Mouse (Mus musculus) G1E-ER4 (cell line): ENCODE data around the gene Shoc2. TPM values are rescaled to one million over a fixed set of nuclear protein-coding genes. Genes with fewer than 3 reads are reported as not detected.

Source experiments
- GATA1 ChIP-seq: IDR thresholded peaks from one replicate; pipeline ENCODE4 v1.8.0; 2012; ENCODE audit warnings: low read length, inconsistent platforms
- polyA plus RNA-seq: library from polyadenylated mRNA; stranded (reverse); fragments of >175 nt; gene quantifications from 2 replicates; pipeline ENCODE4 v1.2.3, GENCODE M21; 2012

The Shoc2 gene
- 2.2 and 3.4 TPM in 2 replicates for polyA plus RNA-seq

DNA sequence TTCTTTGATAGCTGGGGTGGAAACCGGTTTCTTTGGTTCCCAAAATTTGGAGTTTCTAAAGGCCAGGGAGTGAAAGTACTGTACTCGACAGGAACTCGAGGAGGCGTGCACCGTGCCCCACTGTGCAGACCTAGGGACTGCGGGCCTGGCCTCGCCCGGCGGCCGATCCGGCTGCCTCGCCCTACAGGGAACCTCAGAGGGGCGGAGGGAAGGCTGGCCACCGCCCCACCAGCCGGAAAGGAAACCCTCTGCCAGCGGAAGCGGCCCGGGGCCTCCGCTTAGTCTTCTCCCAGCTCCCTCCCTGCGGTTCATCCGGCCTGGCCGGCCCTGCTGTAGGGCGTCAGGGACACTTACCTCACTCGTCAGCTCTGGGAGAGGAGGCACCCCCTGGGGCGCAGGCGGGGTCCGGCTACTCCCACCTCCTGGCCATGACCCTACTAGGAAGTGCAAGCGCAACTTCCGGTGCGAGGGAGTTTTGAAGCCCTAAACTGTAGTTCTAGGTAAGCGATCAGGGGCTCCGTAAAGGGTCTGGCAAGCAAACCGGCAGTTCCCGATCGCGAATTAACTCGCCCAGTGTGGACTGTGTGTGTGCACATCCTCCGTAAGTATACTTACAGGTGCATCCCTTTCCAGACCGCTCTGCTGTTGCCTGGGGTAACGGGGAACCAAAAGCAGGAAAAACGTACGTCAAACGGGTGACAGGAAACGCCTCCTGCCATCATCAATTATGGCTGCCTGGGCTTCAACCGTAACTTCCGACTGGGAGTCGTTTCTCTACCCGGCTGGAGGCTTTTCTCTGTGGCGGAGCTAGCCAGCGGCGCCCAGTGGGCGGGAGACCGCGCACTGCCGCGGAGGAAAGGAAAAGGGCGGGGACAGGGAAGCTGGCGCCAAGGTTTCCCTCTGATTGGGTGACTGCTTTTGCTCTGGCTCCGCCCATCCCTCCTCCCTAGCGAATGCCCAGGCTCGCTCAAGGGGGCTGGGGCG is at the start of gene Shoc2, which contains the start of gene Bbip1:
TSS of gene Shoc2 (plus strand) at position 505 of the 984 bp plus-strand sequence.
TSS of gene Bbip1 (minus strand) at position 826 of the 984 bp plus-strand sequence.
- no peak for TF ChIP-seq GATA1

DNA sequence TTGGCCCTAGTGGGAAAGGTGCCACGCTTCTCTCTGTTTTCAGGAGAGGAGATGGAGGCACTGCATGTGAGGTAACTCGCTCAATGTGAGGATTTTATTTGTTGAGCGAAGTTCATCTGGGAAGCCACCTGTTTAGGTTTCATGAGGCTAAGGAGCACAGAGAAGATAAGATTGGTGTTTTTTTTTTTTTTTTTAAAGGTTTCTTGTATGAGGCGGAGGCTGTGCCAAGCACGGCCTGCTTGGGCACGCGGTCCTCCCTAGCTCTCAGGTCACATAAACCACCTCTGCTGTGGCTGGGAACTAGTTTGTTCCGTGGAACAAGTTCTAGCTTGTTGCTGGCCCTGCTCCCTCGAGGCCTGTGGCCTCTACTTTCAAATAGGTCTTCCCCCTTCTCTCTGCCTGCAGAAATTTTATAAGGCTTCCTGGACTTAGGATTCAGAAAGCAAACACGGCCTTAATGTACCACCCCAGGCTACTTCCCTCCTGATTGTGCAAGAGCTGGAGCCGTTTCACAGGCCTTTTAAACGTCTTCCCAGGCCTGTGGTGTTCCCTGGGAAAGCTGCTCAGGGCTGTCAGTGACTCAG is 49.5 kb upstream of the Shoc2 start:
- no peak for TF ChIP-seq GATA1

DNA sequence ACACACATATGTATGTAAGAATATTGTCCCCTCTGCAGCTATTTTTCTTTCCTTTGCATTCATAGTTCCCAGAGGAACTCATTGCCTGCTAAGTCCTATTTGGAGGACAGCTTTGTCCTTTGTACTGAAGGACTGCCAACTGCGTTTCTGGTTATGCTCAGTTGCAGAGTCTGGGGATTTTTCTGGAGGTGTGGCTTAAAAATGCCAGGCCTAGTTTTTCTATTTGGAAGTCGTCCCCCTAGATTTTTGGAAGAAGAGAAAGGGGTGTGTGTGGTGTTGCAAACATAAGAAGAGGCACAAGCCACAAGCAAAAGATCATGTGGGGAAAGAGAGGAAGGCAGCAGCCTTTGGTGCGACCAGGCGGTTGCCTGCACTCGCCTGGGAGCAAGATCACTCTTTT is 46.1 kb upstream of the Shoc2 start:
- no peak for TF ChIP-seq GATA1

DNA sequence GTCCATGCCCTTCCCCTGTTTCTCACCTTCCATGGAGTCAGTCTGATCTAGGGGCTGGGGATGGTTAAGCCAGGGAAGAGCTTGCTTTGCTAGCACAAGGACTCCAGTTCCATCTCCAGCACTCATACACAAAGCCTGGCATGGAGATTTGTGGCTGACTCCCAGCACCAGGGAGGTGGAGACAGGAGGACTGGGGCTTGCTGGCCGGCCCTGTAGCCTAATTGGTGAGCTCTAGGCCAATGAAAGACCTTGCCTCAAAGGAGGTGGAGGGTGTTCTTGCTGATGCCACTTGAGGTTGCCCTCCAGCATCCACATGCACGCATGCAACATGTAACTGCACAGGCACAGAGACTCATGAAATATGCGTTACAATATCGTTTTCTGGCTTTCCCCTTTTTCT is 45.6 kb upstream of the Shoc2 start:
- TF ChIP-seq GATA1 = no peak

DNA sequence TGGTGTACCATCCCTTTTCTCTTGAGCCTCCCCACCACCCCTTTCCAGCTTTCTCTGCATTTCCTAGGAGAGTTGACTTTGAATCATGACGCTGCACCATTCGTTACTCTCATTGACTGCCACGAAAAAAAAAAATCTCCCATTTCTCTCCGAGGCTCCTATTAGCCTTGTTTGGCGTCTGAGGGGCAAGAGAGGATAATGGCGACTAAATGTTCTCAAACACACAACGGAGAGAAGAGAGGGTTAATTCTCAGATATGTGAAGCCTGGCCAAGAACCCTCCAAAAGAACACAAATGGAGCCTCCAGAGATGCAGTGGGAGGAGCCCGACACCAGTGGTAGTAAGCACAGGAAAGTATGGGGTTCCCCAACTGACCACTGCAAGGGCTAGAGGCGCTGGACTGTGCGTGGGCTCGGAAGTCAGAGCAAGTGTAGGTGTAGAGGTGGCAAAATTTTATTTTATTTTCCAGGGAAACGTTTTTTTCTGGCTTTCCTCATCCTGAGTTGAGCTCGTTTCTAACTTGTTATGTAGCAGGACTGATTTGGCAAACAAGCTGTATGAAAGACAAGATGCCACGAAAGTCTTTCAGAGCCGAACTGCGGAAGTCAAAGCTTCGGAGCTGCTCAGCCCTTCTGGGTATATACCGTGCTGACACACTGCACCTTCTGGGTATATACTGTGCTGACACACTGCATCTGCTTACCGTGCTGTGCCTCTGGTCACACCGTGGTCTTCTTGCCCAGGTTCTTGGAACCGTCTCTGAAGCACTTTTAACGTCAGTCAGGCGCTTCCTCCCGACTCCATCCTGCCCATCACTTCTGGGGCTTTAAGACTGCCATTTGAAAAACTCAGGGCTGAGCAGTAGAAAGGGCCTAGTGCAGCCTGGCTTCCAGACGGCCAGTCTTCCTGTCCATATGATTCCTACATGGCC is 44.9 kb upstream of the Shoc2 start:
- TF ChIP-seq GATA1 = no peak

DNA sequence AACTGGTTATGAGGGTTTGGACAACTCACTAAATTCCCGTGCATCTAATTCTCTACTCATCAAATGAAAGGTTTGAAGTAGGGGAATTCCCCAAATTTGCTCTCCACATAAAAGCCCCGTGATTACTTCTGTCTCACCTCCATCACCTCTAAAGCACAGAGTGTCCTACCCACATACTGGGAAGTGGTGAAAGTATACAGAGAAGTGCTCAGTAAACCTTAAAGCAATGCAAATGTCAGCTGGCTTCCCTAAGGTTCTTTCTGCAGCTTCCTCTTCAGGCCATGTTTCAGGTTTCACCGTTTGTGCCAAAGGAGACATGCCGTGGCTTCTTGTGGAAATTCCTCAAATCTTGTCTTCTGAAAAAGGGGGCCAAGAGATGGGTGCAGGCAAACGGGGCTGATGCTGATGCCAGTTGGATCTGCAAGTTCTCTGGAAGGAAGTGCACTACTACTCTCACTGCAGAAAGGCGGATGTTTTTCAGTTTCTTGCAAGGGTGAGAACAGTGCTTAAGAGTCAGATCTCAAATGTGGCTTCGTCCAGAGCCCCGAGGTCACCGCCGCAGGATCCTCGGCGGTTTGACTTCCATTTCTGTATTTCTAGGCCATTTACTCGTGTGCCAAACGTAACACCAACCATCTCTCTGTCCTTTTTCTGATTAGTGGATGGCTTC is 44.0 kb upstream of the Shoc2 start:
- no peak for TF ChIP-seq GATA1

DNA sequence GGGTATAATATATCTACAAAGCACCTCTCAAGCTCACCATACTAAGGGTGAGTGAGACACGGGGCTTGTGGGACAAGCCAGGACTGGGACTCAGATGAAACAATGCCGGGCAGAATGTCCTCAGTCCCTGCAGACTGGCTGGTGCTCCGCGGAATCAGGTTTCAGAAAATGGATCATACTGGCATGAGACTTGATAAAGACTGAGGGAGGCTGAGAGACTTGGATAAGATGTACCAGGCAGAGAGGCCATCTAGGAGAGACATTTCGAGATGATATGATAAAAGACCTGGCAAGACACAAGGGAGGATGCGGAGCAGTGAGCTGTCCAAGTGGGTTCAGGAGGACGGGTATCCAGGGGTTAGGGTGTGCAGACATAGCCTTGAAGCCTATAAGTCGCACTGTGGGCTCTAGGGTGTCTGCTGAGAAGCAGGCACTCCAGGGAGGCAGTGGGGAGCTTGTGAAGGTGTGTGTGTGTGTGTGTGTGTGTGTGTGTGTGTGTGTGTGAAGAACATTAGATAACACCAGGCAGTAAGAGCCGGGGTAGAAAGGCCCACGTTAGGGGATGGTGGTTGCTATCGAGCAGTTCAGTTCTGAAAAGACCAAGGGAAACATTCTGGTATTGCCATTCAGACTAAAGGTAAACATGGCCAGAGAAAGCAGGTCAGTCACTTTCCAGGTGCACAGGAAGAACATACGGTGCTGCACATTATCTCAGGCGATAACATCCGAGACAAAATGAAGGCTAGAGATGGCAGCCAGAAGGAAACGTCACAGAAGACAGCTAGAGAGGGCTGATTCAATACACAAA is 42.0 kb upstream of the Shoc2 start:
- TF ChIP-seq GATA1 = peak; percentile 38

DNA sequence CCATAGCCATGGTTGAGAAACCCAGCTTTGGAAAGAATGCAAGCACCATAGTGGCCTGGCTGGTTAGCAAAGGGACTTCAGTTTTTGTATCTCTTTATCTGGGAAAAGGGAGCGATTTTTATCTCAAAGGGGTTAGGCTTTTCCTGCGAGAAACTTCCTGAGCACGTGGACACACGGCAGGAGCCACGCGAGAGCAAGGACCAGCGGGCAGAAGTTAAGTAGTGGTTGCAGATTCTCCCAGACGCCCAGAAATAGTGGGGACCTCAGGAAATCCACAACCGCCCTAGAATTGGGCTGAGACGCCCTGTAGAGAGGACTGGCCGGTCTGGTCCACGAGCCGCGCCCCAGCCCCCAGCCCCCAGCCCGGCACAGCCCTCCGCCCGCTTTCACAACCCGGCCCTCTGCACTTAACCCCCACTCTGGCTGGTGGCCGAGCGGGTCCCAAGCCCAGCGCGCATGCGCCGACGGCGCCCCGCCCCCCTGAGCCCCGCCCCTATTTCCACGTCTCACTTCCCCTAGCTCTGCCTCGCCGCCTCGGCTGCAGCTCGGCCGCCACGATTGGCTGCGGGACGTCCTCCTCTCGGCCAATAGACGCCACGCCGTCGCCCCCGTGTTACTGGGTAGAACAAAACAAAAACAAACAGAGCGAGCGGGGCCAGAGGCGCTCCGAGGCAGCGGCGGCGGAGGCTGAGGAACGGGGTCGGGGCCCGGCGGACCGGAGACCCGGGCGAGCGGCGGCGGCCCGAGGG is 41.2 kb upstream of the Shoc2 start:
- TF ChIP-seq GATA1 = no peak

DNA sequence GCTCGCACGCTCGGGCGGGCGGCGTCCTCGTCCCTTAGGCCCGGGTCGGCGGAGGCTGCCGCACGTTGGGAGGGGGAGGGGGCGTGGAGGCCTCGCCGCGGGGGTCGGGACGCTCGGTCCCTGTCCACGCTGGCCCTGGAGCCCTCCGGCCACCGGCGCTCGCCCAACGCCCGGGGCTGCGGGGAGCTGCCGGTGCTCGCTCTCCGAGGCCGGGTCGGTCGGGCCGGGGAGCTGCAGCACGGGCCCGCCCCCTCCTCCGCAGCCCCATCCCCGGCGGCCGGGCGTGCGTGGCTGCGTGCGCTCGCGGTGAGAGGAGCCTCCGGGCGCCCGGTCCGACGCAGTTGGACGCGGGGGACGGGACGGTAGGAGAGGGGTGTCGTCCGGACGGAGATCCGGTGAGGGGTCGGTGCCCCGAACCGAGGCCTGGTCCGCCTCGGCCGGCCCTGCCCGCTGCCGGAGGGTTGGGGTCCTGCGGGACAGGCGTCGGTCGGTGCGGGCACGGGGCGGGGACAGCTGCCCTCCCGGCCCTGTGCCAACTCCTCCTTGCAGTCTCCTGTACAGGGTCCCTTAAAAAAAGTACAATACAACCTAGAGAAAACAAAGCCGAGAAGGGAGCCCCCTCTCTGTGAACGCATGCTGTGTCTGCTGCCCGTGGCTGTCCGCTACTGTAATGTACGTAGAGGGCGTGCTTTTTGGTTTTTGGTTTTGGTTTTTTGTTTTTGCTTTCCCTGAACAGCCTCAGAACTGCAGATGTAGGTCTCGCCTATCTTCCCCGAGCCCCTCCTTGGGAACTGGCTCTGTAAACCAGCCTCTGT is 40.4 kb upstream of the Shoc2 start:
- no peak for TF ChIP-seq GATA1

DNA sequence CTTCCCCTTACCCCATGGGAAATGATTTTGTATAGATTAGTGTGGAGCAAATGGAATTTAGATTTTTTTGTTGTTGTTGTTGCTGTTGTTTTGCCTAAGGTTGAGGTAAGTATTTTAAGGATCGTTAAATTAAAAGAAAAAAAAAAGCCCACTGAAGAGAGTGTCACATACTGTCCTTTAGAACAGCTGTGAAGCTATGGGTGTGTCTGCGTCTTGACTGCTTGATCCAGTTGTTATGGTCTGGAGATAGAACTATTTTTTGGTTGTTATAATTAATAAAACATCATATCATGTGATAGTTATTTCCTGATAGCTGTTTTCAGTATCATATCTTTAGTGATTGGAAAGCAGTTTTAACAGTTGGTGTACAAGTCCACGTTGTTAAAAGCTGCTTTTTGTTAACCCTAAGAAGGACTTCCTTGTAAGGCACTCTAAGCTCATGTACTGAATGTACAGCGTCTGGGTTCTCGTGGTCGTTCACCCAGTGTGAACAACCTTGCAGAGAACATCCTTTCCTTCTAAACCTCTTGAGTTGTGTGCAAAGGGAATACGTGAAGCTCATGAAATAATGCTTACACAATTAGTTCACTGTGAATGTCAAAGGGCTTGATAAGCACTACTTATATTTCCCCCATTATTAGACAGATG is 39.1 kb upstream of the Shoc2 start:
- TF ChIP-seq GATA1 = no peak

DNA sequence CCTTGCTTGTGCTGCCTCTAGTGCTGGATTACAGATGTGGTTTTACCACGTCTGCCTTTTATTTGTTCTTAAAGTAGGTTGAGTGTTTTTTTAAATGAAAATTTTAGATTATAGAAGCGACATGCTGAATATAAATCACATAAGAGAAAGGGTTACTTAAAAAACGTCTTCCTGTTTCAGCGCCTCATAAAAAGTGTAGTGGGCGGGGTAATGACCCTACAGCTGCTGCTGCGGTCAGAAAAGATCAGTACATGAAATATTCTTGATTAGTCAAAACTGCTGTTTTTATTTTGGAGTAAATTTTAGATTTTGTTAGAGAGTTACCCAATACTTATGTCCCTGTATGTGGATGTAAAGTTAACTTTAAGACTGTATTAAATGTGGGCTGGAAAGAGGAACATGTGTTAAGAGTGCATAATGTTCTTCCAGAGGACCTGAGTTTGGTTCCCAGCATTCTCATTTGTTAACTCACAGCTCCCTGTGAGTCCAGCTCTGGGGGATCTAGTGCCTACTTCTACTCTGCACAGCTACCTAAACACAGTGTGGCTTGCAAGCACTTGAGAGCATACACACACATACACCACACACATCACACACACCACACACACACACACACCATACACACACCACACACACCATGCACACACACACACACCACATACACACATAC is 37.9 kb upstream of the Shoc2 start:
- TF ChIP-seq GATA1 = no peak

DNA sequence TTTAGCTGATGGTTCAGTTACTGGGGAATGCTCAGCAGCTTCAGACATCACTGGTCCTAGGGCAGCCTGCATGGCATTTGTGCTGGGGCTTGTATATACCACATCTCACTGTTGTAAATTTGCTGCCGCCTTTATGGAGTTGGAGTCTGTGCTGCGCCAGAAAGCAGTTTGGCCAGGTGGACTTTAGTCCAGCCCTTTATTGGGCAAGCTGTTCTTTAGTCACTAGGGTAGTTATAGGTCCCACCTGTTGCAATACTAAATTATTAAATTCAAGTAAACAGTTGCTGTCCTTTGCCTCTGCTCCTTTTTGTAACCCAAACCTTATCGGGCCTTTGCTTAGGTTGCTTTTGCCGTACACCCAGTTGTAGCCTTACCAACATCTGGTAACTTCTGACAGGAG is 29.2 kb upstream of the Shoc2 start:
- no peak for TF ChIP-seq GATA1
